Mouse (Mus musculus): ENCODE measurements around the gene Gstt3.

- TF ChIP-seq POLR2A (IDR thresholded peaks at IDR 0.05; ENCODE audit: low read depth, low read length) (no peak), CTCF (conservative IDR thresholded peaks at IDR 0.05; ENCODE audit: insufficient read depth, insufficient read length, low read depth, low read length) (no peak)
Observed at GRCm38 (mm10) chr10:75828500-75828931, 47.3 kb upstream of the Gstt3 start.
